Mouse (Mus musculus) Patski (cell line): ENCODE results near the gene Xcl1. TPM values are rescaled to one million over a fixed set of nuclear protein-coding genes. Genes with fewer than 3 reads are reported as not detected.

Experiments used
- ATAC-seq: fragments of 100-300 bp; one replicate; pipeline ENCODE4 v1.8.0; 2021
- CTCF ChIA-PET: fragments of 350-600 bp; sonication (Branson Sonifier 250); formaldehyde crosslinking; loops from one replicate; lab custom pipeline; 2022; ENCODE audit warnings: inconsistent platforms; lab: Charles Lee
- POLR2A ChIA-PET: fragments of 350-600 bp; sonication (Branson Sonifier 250); formaldehyde crosslinking; loops from one replicate; lab custom pipeline; 2022; ENCODE audit warnings: antibody characterized with exemption, inconsistent platforms; lab: Charles Lee
- DNase-seq: peaks from one replicate; pipeline ENCODE4 v3.0.0-alpha.2; 2011; ENCODE audit warnings: low read depth, low spot score
- H3K27me3 ChIP-seq: fragments of 371-371 bp; one replicate; pipeline ENCODE4 v1.5.1; 2021
- CTCF ChIP-seq: fragments of 100-300 bp; IDR thresholded peaks from one replicate; pipeline ENCODE4 v1.5.1; 2021
- in situ Hi-C: fragments of 300-500 bp; cut with MboI; formaldehyde crosslinking; loops from 3 replicates; pipeline ENCODE4 v1.11.1; 2018; ENCODE audit warnings: low pct_unique_long_range_greater_than_20kb, mixed read lengths
- polyA plus RNA-seq: library from polyadenylated mRNA; unstranded; gene quantifications from one replicate; pipeline ENCODE4 v1.2.3, GENCODE M21; 2021

Xcl1 gene
- polyA plus RNA-seq, 1 experiment from 2014 or later, result not detected

DNA sequence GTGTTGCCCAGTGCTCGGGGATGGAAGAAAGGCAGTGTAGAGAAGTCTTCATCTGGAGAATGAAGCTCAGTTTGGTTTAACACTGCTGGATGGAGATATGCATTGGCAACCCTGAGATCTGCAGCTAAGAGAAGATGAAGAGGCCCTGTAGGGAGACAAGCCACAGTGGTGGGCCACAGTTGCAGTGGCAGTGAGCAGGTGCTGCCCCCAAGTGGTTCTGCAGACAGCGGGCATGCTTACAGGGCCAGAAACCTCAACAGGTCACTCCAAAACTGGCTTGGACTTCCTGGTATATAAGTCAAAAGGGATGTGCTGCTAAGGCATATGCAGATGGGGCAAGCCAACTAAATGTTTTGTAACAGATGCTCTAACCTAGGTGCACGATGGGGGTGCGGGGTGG lies 30.3 kb downstream of the Xcl1 start:
- in situ Hi-C loops, result no loop called here
- peak; percentile 57 for ATAC-seq
- no peaks in the 10 kb centered on the region for H3K27me3 ChIP-seq
- TF ChIP-seq CTCF, result peak; percentile 96
- ChIA-PET CTCF (interaction anchor here (0.7 to 2.0 kb wide), 8 partner anchors 19 to 544 kb away, joined by 3 to 4 read pairs (median 3); no protein-coding TSS in a partner anchor), POLR2A (no interaction called here)
- DNase-seq, result no peak

GRCm38 (mm10) chr1:164900696-164901095 lies 34.6 kb downstream of the Xcl1 start:
- no peaks in the 10 kb centered on the region for H3K27me3 ChIP-seq
- in situ Hi-C loops, result loop anchor here (5.0 kb wide), 2 partner anchors 533 to 583 kb away; no protein-coding TSS in a partner anchor
- DNase-seq (no peak), ATAC-seq (no peak)
- no peak for TF ChIP-seq CTCF
- ChIA-PET CTCF (no interaction called here), POLR2A (interaction anchor here (0.5 to 0.7 kb wide), 3 partner anchors 22 to 501 kb away, joined by 3 to 5 read pairs (median 4); no protein-coding TSS in a partner anchor)

- in situ Hi-C loops, result loop anchor here (5.0 kb wide), 2 partner anchors 533 to 583 kb away; no protein-coding TSS in a partner anchor
- POLR2A ChIA-PET, result interaction anchor here (0.5 to 0.7 kb wide), 4 partner anchors 23 to 501 kb away, joined by 3 to 5 read pairs (median 4); no protein-coding TSS in a partner anchor
- no peak for TF ChIP-seq CTCF
- H3K27me3 ChIP-seq, result no peaks in the 10 kb centered on the region
- DNase-seq (no peak), ATAC-seq (no peak)
- CTCF ChIA-PET, result no interaction called here
Measured at GRCm38 (mm10) chr1:164900226-164900625, 35.1 kb downstream of the Xcl1 start.

DNA sequence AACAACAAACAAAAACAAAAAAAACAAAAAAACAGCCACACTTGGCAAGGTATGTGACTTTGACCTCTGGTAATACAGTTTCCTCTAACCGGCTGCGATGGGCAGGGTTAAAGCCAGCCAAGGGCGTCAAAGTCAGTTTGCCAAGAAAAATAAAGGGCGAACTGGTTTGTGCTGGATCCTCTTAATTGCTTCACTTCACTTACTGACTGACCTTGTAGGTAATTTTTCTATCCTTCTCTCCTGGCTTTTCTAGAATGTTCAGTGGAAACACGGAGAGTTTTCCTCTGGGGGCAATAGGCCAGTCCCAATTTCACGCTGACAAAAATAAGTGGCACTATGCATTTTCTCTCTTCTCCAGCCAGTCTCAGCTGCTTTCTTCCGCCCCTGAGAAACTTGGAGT lies 35.8 kb downstream of the Xcl1 start:
- POLR2A ChIA-PET, result interaction anchor here (0.6 to 0.9 kb wide), 2 partner anchors 250 to 443 kb away, joined by 3 read pairs; no protein-coding TSS in a partner anchor
- TF ChIP-seq CTCF, result no peak
- CTCF ChIA-PET, result interaction anchor here (0.8 to 1.7 kb wide), 7 partner anchors 36 to 464 kb away, joined by 3 to 6 read pairs (median 3); no protein-coding TSS in a partner anchor
- no peaks in the 10 kb centered on the region for H3K27me3 ChIP-seq
- ATAC-seq (no peak), DNase-seq (no peak)
- in situ Hi-C loops, result loop anchor here (5.0 kb wide), 1 partner anchor 223 kb away; no protein-coding TSS in a partner anchor

- TF ChIP-seq CTCF, result peak; percentile 73
- ATAC-seq (peak; percentile 78), DNase-seq (no peak)
- ChIA-PET POLR2A (interaction anchor here (0.9 kb wide), 1 partner anchor 442 kb away, joined by 3 read pairs; no protein-coding TSS in a partner anchor), CTCF (interaction anchor here (0.8 to 1.7 kb wide), 8 partner anchors 35 to 463 kb away, joined by 3 to 6 read pairs (median 3); no protein-coding TSS in a partner anchor)
- in situ Hi-C loops, result loop anchor here (5.0 kb wide), 1 partner anchor 223 kb away; no protein-coding TSS in a partner anchor
- H3K27me3 ChIP-seq, result no peaks in the 10 kb centered on the region
Measured at GRCm38 (mm10) chr1:164898846-164899351, 36.4 kb downstream of the Xcl1 start.

GRCm38 (mm10) chr1:164897163-164897817 lies 38.0 kb downstream of the Xcl1 start:
- in situ Hi-C loops, result loop anchor here (5.0 kb wide), 1 partner anchor 225 kb away; no protein-coding TSS in a partner anchor
- CTCF ChIA-PET, result interaction anchor here (1.1 kb wide), 1 partner anchor 12 kb away, joined by 3 read pairs; no protein-coding TSS in a partner anchor
- no peaks in the 10 kb centered on the region for H3K27me3 ChIP-seq
- TF ChIP-seq CTCF, result no peak
- POLR2A ChIA-PET, result interaction anchor here (0.8 kb wide), 1 partner anchor 27 kb away, joined by 4 read pairs; no protein-coding TSS in a partner anchor
- no peak for ATAC-seq
- DNase-seq, result no peak

- H3K27me3 ChIP-seq, result no peaks in the 10 kb centered on the region
- ChIA-PET POLR2A (interaction anchor here (0.7 kb wide), 1 partner anchor 94 kb away, joined by 3 read pairs; no protein-coding TSS in a partner anchor), CTCF (interaction anchor here (0.9 to 1.1 kb wide), 2 partner anchors 11 to 33 kb away, joined by 3 read pairs; no protein-coding TSS in a partner anchor)
- in situ Hi-C loops, result loop anchor here (5.0 kb wide), 1 partner anchor 226 kb away; no protein-coding TSS in a partner anchor
- TF ChIP-seq CTCF, result no peak
- DNase-seq (no peak), ATAC-seq (no peak)
Measured at GRCm38 (mm10) chr1:164896211-164897145, 38.8 kb downstream of the Xcl1 start.

DNA sequence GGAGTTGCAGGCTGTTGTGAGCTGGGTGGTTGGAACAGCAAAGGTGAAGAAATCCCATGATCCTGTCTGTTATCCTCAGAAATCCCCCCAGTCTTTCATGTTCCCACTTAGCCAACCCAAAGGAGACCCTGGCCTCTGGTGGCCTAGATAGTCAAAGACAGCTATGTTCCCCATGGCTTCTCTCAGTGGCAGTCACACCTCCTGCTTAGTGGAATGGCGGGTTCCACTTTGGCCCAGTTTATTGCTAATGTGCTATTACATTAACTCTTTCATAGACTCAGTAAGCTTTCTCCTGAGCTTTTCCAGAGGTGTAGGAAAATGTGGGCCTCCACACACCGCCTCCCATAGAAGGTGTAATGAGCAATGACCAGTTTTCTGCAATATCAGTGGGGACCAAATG lies 39.5 kb downstream of the Xcl1 start:
- ChIA-PET POLR2A (interaction anchor here (0.7 kb wide), 1 partner anchor 94 kb away, joined by 3 read pairs; no protein-coding TSS in a partner anchor), CTCF (interaction anchor here (1.1 kb wide), 1 partner anchor 10 kb away, joined by 3 read pairs; no protein-coding TSS in a partner anchor)
- in situ Hi-C loops, result loop anchor here (5.0 kb wide), 1 partner anchor 226 kb away; no protein-coding TSS in a partner anchor
- DNase-seq, result no peak
- TF ChIP-seq CTCF, result no peak
- no peak for ATAC-seq
- H3K27me3 ChIP-seq, result no peaks in the 10 kb centered on the region

DNA sequence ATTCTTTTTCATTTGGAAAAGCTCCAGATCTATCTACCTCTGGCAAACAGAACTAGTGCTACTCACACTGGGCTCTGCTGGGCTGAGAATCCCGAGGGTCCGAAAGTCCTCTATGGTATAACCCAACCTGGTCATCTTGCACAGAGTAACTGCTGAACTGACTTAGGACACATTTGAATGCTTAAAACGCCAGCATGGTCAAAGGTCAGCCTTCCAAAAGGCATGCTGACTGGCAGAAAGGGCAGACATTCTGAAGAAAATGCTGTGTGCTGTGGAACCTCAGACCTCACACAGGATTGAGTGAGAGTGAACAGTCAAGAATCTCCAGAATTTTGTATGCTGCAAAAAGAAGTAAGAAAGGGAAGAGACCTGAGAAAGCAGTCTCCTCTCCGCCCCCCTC lies 45.0 kb downstream of the Xcl1 start:
- no peaks in the 10 kb centered on the region for H3K27me3 ChIP-seq
- ChIA-PET CTCF (no interaction called here), POLR2A (no interaction called here)
- in situ Hi-C loops, result no loop called here
- DNase-seq (no peak), ATAC-seq (no peak)
- no peak for TF ChIP-seq CTCF
